Mouse (Mus musculus): ENCODE measurements around the gene 4931428F04Rik.

DNA sequence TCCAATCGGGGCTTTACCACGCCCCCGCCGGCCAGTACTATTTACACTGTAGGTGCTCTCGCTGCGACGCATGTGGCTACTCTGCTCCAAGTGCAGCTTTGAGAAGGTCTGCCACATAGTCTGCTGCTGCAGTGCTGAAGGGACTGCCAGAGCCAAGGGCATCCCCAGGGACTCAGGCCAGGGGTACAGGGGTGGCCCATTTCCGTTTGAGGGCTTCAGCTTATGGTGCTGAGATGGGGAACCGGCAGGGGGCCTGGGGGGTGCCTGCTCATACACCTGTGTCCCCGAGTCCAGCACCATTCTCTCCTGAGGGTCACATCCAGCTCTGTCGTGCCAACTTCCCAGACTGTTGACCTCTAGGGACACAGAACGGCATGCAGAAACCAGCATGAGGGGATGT lies 4.2 kb downstream of the 4931428F04Rik start:
- TF ChIP-seq CTCF (IDR thresholded peaks at IDR 0.05; ENCODE audit: borderline replicate concordance, extremely low read depth, insufficient read depth, insufficient read length) (no peak), POLR2A (IDR thresholded peaks at IDR 0.05; ENCODE audit: borderline replicate concordance, extremely low read depth, insufficient read depth, insufficient read length, poor library complexity, severe bottlenecking) (no peak)
